Mouse (Mus musculus) ES-E14 (cell line): ENCODE data around the gene Gm17617.

Source experiments
- HCFC1 ChIP-seq: IDR thresholded peaks from 2 replicates; pipeline ENCODE4 v1.6.1; 2012; ENCODE audit warnings: low read length, inconsistent platforms, borderline replicate concordance; ENCODE audit not compliant: insufficient read depth
- MAFK ChIP-seq: IDR thresholded peaks from 2 replicates; pipeline ENCODE4 v1.6.1; 2014; ENCODE audit warnings: mild to moderate bottlenecking, low read depth, low read length, inconsistent platforms; ENCODE audit not compliant: insufficient read depth
- ZC3H11A ChIP-seq: IDR thresholded peaks from 2 replicates; pipeline ENCODE4 v1.6.1; 2012; ENCODE audit warnings: low read depth, mild to moderate bottlenecking, inconsistent platforms, low read length, borderline replicate concordance

DNA sequence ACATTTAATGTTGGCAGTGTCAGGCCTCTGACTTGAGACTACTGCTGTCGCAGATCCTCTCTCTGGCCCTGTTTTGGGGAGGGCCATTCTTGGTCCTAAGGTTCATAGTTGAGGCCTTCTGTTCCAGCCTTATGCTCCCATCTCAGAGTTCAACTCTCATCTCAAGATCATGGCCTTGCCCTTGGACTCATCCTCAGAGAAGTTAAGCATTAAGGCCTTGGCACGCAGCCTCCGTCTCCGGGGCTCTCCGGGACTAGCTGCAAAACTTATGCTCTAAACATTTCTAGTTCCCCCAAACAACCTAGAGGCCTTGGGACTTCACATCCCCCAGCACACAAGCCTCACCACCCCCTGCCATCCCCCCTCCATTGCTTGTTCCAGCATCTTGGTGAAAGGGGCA, 34.9 kb upstream of the Gm17617 start:
- TF ChIP-seq MAFK = no peak
- TF ChIP-seq ZC3H11A = no peak
- no peak for TF ChIP-seq HCFC1
